Mouse (Mus musculus): Measurements from ENCODE around the gene Ipmk.

DNA sequence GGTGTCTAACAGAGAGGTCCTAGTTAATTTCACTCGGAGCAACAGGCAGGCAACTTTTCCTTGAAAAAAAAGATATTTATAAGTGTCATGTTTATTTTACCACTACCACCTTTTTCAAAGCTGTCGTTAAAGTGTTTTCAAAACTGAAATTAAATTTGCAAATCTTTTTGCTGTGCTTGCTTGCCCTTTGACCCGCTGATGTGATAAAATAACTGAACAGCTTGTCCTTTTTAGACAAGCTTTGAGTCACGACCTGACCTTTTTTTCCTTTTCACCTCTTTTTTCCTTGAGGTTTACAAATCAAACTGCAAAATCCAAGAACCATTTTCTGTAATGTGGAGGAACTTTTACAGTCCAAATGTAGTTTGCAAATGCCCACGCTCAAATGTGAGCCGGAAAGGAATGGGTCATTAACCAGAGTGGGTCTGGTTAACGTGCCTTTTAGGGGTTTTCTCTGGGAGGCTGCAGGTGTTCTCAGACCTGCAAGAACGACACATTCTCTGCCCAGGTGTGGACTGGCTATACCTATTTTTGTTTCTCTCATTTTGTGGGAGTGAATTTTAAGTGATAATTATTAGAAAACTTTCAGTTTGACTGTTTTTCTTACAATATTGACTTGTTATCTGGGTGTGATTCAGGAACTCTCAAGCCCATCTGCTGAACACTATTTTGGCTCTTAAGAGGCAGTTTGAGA is 35.4 kb downstream of the Ipmk start:
- TF ChIP-seq CTCF (IDR thresholded peaks at IDR 0.05), result no peak
- no peak for TF ChIP-seq EP300 (IDR thresholded peaks at IDR 0.05)
